Mouse (Mus musculus) T-helper 1 cell (primary cell): Measurements from ENCODE around the gene Ptprf.

ENCODE experiments used
- in situ Hi-C: fragments of 300-600 bp; cut with MboI, MseI; formaldehyde crosslinking; loops from one replicate; pipeline ENCODE4 v1.15.1; 2025; ENCODE audit warnings: high pct_unique_total_duplicates

Gene Ptprf

DNA sequence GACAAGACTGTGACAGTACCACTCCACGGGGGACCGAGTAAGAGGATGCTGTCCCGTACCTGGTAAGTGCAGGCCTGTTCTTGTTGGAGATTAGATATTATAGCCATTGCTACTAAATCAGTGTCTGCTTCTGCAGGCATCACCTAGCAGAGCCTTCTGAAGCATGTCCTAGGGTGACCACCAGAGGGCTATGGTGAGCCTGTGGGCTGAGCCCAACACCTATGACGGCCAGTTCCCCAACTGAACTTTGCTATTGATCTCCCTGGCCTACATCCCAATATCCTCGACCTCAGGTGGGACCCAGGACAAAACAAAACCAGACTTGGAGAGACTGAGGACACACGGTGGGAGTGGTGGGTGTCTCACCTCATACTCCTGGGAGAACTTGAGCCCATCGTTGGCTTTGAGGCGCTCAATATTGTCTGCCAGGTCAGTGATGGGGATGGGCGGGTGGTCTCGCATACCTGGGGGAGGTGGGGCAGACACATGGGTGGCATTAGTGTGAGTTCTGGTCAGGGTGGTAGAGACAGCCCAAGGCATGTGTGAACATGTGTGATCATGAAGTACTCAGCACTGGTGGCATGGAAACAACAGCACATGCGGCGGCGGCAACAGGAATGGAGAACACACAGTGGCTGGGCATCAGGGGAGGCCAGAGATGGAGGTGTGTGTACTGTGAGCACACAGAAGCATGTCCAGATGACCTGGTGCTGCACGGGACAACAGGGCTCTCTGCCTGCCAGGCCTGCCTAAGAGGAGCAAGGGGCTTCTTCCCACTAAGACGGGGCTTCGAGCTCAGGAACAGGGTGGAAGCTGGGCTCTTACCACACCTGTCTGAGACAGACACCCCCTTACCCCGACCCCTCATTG, 74.2 kb downstream of the Ptprf start:
- in situ Hi-C loops = loop anchor here (5.0 kb wide), 1 partner anchor 70 kb away; no protein-coding TSS in a partner anchor

DNA sequence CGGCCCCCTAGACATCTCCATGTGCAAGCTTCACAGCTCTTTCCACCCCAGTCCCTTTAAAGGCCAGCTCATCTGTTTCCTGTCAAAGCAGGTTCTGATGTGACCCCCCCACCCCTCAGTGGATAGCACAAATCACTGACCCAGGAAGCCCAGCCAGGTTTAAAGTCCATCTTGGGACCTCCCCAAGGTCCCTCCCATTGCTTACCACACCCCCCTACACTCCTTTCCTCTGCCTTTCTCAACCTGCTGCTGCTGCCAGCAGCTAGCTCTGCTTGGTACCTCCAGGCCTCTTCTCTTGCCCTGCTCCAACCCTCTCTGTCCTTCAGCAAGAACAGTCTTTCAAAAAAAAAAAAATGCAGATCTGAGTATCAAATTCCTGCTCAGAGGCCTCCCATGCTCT, 76.3 kb downstream of the Ptprf start:
- in situ Hi-C loops = loop anchor here (5.0 kb wide), 2 partner anchors 53 to 72 kb away; no protein-coding TSS in a partner anchor

DNA sequence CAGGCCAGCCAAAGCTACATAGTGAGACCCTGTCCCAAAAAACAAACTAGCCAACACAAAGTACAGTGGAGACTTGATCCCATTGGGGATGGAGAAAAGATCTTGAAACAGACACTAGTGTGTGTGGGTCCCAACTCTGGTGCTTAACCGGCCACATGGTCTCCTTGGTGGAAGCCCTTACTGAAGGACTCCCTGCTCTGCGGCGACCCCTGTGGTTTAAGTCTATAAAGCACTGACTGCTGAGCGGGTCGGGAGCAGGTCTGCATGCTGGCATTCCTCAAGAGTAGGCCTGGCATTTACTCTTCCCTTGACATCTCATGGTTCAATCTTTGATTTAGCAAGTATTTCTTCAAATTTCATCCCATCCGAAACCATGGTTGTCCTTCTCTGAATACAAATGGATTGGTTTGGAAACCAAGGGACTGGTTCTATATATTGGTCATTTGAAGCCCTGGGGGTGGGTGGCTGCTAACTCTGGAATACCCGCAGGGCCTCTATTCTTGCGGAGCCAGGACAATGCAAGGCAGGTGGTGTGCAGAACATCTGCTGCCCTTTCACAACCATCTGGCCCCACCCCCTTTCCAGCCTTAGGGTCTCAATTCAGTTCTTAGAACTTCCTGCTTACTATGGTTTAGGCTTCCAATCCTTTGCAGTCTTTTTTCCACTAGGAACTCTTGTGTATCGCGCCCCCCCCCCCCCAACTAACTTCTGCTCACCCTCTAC, 84.1 kb downstream of the Ptprf start:
- in situ Hi-C loops = no loop called here

DNA sequence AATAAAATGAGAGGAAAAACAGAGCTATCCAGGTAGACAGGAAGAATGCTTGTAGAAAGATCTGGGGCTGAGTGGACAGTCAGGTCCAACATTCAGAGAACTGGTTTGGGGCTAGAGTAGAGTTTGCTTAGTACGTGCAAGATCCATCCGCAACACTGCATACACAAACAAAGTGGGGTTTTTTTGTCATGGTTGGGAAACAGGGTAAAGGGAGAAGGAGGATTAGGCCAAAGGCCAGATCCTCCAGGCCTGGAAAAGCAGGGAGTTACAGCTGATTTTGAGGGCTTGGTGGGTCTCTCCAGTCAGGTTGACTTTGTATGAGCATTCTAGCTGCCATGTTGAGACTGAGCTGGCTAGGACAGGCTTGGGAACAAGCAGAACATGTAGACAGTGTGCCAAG, 85.3 kb downstream of the Ptprf start:
- in situ Hi-C loops = no loop called here

DNA sequence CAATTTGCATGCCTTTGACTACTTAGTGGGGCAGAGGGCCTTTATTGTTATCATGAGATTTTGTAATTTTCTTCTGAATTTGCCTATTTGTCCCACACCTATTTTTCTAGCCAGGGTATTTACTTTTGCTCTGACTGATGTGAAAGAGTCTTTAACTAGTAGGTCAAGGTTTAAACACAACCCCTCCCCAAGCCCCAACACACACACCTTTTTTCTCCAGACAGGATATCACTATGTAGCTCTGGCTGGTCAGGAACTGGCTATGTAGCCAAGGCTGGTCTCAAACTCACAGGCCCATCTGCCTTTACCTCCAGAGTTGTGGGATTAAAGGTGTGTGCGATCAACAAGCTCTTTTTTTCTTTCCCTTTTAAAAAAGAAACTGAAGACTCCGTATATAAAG, 92.1 kb downstream of the Ptprf start:
- in situ Hi-C loops = no loop called here

DNA sequence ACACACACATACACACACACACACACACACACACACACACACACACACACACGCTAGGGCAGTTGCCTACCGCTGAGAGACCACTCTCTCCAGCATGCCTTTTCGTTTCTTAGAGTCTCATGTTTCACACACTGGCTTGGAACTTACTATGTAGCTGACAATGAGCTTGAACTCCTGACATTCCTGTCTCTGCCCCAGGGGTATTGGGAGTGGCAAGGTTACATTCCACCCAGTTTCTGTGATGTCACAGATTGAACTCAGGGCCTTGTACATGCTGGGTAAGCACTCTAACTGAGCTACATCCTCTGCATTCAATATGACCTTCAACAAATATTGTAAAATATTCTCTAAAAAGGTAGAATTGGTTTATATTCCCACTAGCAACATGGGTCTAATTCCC, 92.6 kb downstream of the Ptprf start:
- in situ Hi-C loops = no loop called here

DNA sequence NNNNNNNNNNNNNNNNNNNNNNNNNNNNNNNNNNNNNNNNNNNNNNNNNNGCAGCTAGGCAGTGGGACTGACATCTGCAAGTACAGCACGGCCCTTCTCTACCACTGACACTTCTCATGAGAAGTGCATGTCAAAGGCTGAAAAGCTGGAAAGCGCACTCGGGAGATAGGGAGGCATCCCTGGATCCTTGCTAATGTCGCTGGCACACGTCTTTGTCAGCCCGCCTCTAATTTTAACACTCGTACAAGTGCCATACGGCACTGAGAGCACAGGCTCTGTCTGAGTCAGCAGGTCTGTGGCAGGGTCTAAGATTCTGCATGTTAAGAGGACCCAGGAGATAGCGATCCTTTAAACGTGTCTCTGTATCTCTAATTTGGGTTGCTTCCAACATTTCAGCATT, 95.0 kb downstream of the Ptprf start:
- in situ Hi-C loops = no loop called here

DNA sequence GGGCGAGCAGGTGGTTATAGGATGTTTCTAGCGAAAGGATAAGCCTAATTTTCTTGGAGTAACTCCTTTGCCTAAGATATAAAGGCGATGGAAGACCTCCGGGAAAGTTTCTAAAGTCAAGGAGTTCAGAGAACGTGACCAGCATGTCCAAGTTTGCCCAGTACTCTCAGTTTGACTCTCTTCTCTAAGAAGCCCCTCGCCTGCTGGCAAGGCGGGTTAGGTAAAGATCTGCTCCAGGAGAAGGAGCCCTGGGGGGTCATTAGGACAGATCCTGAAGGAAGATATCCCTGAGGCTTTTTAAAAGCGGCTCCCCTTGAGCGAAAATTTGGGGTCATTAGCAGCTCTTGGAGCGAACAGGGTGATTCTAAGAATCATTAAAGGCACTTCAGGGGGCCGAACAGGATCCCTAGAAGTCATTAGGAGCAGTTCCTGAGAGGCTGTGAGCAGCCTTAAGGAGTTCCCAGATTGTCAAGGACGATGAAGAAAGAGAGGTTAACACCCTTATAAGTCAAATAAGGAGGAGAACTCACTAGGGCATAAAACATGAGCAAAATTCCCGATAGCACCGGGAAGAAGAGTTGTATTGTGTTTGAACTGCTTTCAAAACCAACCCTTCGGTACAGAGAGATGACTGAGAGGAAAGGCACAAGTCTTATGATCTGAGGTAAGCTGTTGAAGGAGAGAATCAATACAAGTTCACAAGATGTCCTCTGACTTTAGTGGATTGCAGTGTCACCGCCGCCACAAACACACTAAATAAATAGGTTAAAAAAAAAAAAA, 110.7 kb downstream of the Ptprf start:
- in situ Hi-C loops = no loop called here

DNA sequence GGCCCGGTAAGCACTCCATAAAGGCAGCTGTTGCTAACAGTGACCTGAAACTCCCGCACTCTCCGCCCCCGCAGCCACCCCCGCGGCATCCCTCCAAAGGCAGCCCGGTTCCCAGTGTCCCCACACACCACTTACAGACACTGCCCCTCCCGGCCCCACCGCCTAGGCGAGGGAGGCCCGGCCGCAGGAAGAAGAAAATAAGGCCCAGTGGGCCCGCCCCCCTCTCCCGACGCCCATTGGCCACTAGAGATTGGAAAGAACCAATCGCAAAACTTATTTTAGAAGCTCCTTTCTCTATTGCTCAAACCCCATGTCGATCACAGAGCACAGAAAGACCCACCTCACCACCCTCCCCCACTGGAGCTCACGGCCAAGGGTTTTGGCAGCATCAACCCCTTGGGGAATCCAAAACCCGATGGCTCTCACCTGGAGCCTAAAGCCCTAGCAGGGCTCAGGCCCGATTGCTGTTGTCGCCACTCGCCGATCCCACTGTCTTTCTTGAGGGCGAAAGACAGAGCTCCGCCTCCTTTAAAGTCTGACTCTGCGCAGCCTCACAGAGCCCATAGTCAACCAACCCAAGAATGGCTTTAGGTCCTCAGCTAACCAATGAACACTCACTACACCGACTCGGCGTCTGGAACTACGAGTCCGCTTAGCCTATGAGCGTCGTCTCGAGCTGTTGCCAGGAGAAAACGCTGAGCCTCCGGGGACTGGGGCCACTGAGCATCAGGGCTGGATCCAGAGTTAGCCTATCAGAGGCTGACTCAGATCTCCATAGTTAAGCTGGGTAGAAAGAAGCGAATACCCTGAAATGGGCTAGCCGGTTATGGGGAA, 111.5 kb downstream of the Ptprf start, which contains the start of gene Kdm4a:
TSS of gene Kdm4a (minus strand) at position 577 of the 834 bp plus-strand sequence.
- in situ Hi-C loops = loop anchor here (10.0 kb wide), 1 partner anchor 255 kb away; the partner anchor contains the start of gene Cdc20

DNA sequence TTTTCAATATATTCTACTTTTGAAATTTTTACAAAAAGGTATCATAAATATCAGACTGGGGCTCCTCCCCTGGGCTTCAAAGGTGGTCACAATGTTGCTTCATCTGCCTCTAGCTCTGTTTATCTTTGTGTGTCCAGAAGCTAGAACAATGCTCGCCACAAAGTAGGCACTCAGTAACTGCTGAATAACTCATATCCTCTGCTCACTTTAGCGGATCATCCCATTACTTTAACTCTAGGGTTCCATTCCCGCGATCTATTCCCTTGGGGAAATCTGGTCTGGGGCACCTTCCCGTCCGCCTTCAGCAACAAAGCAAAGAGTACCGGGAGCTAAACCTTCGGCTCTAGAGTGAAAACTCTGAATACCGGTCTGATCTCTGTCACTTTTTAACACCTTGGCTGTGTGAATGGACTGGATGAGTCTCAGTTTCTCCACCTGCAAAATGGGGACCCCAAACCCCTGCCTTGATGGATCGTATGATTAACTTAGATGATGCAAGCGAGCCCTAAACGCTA, 112.2 kb downstream of the Ptprf start:
- in situ Hi-C loops = loop anchor here (10.0 kb wide), 1 partner anchor 256 kb away; the partner anchor contains the start of gene Cdc20

DNA sequence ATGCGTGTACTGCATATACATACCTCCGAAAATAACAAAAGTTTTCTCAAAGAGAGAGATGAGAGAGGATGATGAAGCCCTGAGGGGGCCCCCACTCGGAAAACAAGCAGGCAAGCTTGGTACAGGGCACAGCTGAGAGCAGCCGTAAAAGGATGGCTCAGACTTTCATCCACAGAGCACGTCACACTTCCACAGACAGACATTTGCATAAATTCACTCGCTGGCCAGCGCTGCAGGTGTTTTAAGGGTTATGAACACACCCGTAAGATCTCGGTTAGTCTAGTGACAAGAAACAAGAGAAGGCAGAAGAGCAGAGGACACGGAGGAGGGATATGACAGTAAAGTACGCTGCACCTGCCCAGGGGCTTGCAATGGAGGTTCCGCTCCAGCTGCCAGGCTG, 118.7 kb downstream of the Ptprf start:
- in situ Hi-C loops = loop anchor here (10.0 kb wide), 1 partner anchor 262 kb away; the partner anchor contains the start of gene Cdc20

DNA sequence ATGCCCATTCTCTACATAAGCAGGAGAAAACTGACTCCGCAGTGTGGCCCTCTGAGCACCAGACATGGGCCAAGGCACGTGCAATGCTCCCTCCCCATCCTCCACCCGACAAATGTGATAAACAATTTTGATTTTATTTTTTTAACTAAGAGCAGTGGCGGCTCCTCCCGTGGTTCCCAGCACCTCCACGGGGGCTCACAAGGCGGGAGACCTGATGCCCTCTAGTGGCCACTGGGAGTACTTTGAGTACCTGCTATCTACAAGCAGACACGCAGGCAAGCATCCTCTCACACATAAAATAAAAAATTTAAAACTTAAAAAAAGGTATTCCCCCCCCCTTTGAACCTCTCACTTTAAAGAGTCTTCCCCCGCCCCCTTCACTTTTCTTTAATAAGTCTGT, 120.2 kb downstream of the Ptprf start:
- in situ Hi-C loops = loop anchor here (10.0 kb wide), 1 partner anchor 264 kb away; the partner anchor contains the start of gene Cdc20

DNA sequence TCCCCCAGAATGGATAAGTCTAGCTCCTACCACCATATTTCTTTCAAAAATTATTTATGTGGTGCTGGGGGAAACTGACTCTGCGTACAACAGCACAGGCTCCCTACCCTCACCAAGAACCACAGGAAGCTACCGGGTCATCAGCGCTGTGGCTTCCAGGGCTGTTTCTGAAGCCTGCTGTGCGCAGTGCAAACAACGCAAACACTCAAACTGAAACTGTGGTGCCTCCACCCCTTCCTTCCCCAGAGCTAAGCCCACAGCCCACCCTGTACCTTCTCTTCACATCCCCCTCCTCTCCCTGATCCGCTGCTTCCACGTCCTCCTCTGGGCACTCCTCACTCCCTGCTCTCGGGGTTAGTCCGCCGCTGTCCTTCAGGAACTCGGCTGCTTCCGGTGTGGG, 129.1 kb downstream of the Ptprf start:
- in situ Hi-C loops = loop anchor here (5.0 kb wide), 1 partner anchor 50 kb away; no protein-coding TSS in a partner anchor
